Mouse (Mus musculus): ENCODE measurements around the gene Lrrc9.

Gene Lrrc9

DNA sequence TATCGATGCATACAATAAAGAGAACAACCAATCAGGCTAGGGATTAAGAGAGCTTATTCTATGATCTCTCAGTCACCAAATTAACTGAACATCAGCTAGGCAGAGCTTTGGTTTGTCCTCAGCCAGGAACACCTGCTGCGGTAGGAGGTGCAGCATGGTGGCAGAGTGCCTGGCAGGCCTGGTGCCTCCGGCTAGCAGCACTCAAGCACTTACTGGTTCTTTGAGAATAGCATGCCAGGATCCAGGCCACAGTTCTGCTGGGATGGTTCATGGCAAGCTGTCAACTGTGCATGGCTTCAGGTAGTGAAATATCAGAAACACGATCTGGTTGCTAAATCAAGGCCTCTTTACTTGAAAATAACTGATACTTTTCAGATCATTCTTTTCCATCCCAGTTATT is 26.1 kb downstream of the Lrrc9 start:
- DNase-seq (ENCODE audit: low read depth, low spot score) = no peak

DNA sequence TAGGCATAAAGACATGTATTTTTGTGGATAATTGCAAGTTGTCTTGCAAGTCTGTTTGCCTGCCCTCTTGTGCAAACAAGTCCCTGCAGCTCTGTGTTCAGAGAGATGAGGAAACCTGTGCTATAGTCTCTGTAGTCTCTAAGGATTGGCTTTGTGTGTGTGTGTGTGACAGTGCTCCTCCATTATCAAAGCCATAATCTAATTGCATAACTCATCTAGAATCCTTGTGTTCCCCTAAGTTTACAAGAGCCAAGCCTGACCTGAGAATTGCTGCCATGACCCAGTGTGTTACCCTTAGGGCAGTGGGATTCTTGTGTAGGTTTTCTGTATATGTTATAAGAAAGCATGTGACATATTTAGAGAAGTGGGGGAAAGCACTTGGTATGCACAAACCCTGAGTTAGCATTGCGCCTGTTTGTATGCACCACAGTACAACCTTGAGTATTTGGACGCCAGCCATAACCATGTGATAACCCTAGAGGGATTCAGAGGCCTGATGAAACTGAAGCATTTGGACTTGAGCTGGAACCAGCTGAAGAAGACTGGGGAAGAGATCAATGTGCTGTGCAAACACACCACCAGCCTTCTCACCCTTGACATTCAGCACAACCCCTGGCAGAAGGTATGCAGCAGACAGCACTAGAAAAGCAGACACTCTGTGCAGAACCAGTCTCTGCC is 35.2 kb downstream of the Lrrc9 start:
- peak; percentile 13 for DNase-seq (ENCODE audit: low read depth, low spot score)

DNA sequence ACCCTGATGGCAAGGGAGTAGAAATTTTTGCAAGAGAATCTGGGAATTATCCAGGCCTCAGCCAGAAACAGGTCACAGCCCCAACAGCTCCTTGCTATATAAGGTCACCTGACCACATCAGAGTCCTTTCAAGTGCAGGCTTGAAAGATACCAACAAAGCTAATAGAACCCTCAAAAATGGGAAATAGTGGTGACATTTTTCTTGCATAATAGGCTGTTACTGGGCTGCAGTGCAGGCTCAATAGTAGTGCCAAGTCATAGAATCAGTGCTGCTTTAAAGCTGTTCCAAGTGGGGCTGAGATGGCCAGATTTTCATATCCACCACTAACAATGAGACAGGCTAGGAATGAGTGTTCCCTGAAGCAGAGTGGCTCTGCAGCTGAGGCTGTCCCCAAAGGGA is 40.6 kb downstream of the Lrrc9 start:
- peak; percentile 21 for DNase-seq (ENCODE audit: low read depth, low spot score)

DNA sequence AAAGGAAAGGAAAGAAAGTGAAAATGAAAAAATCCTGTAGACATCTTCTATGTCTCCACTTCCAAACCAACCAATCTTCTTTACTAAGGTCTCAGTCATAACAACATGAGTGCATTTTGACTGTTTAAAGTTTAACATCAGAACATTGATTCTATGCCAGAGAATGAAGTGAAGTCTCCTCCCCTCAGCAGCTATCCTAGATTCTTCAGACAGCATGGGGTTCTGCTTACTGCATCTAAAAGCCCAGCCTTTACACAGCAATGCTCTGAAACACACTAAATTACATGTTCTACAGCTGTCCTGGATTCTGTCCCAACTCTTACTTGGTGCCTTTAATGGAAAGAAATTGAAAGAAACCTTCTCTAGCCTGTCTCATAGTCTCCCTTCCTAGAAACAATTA is 43.2 kb downstream of the Lrrc9 start:
- DNase-seq (ENCODE audit: low read depth, low spot score) = no peak

DNA sequence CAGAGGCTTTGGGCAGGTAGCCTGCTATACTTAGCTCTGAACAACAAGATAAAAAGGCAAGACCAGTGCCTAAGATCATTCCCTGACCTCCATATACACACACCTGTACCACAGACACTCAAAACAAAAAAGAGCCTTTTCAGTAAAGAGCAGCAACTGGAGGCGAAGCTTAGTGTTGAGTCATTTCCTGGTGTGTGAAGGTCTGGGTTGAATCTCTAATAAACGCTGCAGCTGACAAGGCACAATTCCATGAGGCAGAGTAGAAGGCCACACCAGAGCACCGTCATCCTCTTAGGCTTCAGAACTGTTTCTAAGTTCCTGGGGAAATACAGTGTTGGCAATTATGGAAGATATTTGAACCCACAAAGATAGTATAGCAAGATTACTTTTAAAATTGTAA is 45.8 kb downstream of the Lrrc9 start:
- DNase-seq (ENCODE audit: low read depth, low spot score) = no peak

DNA sequence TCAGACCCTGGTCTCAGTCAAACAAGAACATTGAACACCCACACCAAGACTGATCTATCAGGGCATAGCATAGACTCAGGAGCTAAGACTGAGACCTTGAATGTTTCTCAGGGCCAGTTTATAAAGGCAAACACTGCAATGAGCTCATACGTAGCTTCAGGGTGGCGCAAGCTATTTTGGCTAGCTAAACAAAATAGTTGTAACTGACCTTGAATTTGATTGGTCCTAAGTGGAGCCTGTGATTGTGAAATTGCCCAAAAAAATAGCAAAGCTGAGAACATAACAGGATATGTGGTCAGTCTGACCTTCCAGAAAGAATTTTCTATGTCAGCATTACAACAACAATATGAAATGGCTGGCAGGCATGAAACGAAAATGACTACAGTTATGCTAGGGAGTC is 48.3 kb downstream of the Lrrc9 start:
- peak; percentile 57 for DNase-seq (ENCODE audit: low read depth, low spot score)

DNA sequence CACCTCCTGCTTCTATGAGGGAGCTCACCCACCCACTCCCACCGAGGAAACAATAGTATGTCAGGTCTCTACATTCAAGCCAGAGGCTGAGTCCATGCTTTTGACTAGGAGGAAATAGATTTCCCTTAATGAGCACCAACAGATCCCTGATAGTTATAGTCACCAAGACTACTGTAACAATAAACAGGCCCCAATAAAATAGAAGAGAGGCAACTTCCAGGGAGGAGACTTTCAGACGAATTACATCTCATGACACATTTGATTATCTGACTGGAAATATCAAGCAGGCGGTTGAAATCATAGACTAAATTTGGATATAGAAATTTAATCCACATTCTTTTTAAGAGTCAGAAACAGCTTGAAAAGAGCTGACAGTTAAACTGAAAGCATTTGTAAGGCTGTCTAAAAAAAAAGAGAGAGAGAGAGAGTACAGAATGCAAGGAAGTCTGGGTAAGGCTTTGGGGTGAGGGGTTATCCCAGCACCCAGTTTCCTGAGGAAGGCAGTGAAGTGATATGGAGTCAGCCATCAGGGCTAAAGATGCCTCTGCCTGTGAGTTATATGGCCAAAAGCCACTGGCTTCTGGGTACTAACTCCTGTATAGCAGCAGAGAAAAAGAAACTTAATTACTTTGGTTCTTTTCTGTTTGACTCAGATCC is 49.5 kb downstream of the Lrrc9 start:
- DNase-seq (ENCODE audit: low read depth, low spot score) = no peak

DNA sequence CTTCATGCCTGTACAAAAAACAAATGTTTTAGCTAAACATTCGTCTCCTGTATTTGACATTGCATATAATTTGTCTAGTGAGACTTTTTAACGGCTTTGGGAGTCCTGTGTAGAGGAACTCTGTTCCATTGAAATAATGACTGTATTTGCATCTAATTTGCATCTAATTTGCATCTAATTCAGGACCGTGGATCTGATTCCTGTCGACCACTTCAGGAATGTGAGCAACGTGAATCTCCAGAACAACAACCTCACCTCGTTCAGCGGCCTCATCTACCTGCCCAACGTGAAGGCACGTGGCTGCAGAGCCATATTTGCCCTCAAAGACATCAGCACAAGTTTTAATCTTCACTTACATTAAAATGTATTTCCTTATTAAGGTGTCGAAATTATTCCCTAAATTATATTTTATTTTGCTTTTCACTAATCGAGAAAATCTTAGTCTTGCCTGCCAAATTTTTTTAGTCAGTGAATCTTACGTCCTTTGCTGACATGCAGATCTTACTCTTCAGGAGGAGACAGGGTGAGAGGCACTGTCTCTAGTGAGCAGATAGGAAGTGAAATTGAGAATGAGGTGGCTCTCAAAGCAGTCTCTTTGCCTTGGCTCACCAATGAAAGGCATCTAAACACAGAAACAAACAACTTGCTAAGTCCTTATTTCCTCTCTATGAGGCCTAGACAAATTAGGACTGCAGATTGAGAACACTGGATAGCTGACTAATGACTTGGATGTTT is 55.4 kb downstream of the Lrrc9 start:
- DNase-seq (ENCODE audit: low read depth, low spot score) = no peak

DNA sequence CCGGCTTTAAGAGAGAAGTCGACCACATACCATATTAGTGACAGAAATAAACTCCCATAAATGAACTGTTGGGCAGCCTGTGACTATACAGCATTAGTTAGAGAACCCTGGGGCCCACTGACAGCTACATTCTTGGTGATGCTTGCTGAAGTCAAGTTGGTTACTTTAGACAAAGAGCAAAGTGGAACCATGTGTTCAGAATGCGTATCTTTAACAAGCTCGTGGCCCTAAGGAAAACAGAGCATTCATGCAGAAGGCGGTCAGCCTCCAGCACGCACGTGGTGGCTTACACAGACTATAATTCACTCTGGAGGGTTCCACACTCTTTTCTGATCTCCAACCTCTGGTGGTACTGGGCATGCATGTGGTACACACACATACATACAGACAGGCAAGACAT is 67.9 kb downstream of the Lrrc9 start:
- no peak for DNase-seq (ENCODE audit: low read depth, low spot score)

DNA sequence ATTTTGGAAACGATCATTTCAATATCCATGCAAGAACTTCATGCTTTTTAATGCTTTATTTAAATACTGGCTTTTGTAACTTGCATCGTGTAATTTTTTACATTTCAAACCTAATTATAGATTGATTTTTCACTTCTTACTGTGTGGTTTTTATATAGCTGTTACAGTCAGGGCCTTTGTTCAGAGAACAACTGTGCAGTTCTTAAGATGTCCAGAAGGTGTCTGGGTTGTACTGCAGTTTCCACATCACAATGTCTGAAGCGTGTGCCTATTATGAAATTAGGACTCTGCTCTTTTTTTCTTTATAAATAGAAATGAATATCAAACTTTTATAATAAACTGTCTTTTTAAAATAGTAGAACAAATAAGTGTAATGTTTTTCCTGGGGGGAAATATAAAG is 73.8 kb downstream of the Lrrc9 start:
- no peak for DNase-seq (ENCODE audit: low read depth, low spot score)

DNA sequence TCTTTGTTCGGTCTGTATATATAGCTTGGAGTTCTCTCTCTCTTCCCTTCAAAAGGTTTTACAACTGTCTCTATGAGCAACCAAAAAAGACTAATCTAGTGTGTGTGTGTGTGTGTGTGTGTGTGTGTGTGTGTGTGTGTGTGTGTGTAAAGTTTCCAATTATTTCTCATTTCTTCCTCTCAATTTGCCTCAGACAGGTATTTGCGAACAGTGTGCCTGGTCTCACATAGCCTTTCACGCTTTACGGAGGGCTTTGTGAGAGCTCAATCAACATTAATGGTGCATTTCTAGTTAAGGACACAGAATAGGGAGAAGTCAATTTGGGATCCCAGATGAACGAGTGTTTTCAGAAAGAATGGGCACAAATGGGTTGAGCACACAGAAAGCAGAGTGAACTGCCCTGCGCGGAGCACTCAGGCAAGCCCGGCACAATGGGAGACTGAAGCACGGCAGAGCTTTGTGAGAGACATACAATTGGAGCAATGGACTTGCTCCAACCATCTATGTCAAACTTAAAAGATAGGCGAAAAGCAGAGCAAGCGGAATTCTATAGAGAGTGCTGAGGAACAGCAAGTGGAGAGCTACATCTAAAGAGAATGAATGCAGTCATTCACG is 76.6 kb downstream of the Lrrc9 start:
- no peak for DNase-seq (ENCODE audit: low read depth, low spot score)

DNA sequence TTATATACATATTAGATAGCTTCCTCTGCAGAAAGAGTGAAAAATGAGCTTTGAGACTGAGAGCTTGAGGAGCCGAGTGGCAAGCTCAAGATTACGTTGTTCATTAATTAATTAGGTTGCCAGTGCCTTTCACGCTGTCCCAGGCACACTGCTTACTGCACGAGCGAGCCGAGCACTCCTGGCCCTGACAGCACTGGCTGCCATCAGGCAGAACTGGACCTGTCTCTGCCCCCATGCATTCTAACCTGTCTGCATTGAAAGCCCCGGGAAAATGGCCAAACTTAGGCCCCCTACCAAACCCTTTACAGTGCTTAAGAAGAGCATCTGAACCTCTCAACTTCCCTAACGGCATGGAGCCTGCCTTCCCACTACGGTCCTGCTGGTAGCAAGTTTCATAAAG is 77.7 kb downstream of the Lrrc9 start:
- no peak for DNase-seq (ENCODE audit: low read depth, low spot score)

DNA sequence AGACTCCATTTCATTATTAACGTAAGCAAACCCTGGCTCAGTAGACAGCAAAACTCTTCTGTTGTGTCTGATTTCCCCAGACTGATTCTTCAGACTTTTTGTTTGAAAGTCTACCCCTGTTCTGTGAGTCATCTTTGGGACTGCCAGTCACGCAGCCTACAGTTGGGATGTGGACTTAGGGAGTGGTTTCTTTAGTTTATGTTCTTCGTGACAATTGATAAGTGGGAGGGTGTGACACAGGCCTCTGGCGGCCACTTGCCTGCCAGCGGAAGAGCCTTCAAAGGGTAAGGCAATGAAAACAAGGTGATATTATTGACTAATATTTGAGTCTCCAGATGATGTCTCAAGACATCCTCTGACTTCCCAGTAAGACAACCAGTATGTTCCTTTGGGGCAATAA is 78.2 kb downstream of the Lrrc9 start:
- no peak for DNase-seq (ENCODE audit: low read depth, low spot score)

DNA sequence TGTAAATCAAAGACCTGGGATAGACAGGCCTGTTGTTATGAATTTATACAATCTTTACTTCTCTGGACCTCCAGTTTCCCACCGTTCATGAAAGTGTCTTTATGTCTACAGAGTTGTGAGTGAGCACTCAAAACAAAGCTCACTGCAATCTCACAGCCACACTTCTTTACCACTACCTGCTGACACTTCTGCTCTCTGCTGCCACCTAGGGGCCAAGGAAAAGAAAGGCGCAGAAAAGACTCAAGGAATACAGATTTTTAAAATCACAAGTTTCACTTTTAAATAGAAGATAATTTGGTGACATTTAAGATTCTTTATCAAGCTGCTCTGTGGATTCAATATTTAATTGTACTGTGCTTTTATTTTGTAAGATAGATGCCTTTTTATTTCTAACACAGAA is 79.0 kb downstream of the Lrrc9 start:
- peak; percentile 28 for DNase-seq (ENCODE audit: low read depth, low spot score)

DNA sequence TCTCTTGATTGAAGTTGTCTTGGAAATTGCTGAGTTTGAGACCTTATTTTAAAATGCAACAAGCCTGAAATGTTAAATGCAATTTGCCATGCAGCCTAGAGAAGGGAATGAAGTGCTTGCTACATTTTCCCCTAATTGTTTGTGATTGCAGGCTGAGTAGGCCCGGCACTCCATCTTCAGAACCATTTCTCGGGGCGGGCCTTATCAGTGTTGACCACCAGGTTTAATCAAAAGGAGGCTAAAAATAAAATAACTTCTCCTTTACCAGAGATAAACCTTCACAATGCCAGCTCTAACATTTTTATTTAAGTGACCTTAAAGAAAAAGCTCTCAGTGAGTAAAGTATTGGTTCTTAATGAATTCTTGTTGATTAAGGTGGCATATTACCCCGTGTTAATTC is 83.9 kb downstream of the Lrrc9 start:
- no peak for DNase-seq (ENCODE audit: low read depth, low spot score)

DNA sequence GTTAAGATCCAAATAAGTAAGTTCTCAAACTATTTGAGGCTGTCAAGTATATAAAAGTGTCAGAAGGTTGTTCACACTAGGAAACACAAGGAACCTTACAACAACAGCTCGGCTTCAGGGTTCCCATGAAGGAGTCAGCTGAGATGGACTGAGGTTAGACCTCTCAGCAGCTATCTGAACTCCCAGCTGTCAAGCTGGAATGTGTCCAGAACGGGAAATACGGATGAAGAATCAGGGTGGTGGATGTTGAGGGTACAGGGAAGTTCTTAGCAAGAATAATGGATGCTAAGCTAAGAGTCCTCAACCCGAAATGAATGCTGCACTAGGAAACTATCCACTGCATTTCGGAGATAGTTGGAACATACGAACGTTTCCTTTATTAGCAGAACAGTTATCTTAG is 90.6 kb downstream of the Lrrc9 start:
- DNase-seq (ENCODE audit: low read depth, low spot score) = no peak

DNA sequence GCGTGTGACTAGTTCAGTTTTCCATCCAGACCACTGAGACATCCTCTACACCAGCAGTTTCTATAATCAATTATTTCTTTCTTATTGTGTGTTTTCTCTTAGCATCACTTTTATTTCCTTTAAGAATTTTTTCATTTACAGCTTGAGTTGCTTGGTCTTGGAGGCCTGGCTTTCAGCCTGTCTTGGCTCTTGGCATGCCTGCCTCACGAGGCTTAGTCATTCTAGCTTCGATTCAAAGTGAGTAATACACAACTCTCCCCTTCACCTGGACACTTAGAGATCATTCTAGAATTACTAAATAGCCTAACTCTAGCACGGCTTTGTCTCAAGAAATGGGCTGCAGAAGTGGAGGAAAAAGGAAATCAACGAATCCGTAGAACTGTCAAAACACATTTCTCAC is 92.3 kb downstream of the Lrrc9 start:
- no peak for DNase-seq (ENCODE audit: low read depth, low spot score)

DNA sequence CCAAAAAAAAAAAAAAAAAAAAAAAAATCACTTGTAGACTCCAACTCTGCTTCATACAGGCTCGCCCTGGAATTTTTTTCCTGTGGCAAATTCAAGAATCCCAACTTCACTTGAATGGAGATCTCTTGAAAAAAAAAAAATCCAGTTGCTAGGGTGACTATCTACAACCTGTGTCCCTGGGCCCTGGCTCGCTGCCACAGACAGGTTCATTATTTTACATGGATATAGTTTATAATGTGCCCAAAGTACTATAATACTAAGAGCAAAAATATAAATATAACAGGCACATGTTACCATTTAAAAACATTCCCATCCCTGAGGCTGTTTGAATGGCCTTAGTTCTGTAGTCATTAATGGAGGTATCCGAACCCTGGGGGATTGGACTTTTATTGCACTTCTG is 93.9 kb downstream of the Lrrc9 start:
- no peak for DNase-seq (ENCODE audit: low read depth, low spot score)

DNA sequence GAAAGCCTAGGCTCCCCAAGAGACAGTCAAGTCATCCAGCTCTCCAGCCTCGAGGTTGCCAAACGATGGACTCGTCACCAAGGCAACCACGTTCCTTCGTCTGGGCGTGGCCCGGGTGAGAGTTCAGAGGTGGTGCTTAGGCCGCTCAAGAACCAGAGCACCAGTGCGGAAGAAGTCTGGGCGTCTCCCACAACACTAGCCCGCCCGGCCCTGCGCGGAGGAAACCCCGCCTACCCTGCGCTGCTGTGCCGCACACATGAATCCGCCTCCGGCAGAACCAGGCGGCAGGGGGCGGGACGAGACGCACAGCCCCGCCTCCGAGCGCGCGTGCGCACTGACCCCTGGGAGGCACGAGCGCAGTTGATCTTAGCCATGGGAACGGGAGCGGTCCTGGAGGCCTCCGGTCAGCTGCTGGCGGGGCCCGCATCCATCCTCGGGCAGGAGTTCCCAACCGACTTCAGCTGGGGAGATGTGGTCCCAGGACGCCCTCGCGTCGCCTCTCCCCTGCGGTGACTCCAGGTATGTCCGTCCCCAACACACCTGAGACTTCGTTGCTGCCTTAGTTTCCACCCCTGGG is 94.4 kb downstream of the Lrrc9 start, which contains the start of gene Pcnx4:
Gene Pcnx4, plus strand, starts transcription at position 363 of the 577 bp plus-strand sequence.
- DNase-seq (ENCODE audit: low read depth, low spot score) = peak; percentile 98

DNA sequence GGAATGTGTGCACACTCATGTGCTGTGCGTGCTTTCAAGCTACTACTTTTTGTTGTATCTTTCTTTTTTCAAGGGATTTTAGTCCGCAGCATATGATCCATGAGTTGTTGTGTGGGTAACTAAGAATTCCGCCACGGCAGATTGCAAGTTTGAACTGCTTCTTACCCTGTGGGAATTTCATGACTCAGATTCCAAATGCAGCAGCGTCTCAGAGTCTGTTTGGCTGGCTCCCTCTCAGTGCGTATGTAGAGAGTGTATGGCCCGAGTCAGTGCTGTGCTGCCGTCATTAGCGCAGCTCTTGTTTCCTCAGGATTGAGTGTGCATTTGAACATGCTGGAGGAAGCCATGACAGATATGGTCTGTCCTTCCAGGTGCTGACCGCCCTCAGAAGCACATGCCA is 96.9 kb downstream of the Lrrc9 start:
- no peak for DNase-seq (ENCODE audit: low read depth, low spot score)

DNA sequence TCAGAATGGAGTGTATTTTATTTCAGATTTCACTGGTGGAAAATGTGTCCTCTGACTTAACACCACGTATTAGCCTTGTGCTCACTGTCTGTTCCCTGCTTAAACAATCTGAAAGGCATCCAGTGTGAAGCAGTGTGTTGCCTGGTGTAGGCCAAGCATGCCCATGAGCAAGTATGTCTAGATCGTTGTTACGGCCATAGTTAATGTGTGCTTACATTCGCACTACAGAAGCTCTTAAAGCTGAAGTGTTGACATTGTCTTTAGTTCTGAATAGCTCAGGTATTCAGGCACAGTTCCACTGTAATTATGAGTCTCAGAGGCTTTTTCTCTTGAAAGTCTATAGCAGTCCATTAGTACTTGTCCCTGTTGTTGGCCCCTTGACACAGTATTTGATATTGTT is 112.7 kb downstream of the Lrrc9 start:
- no peak for DNase-seq (ENCODE audit: low read depth, low spot score)

DNA sequence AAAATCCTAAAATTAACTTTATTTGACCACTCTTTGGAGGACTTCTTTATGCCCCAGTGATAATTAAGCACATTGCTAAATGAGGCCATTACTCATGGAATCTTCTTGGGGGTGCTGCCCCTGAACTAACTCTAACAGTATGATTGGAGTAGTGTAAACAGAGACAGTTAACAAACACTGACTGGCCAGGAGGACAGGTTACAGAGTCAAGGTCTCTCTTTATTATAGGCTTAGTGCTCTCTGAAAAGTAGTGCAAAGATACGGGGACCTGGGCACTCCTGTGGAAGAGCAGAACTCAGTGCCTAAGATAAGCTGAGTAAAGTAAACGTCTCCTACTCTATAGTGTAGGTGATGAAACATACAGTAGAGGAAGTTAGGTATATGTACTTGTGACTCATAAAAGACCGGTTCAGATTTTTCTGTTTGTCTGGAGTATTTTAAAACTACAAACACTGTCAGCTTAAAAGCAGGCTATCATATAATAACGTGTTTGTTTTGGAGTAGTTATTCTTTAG is 122.7 kb downstream of the Lrrc9 start:
- no peak for DNase-seq (ENCODE audit: low read depth, low spot score)

Measured in skeletal muscle tissue, adult 2 months (tissue).